Mouse (Mus musculus) megakaryocyte progenitor cell, adult 5-6 weeks (primary cell): ENCODE results near the gene Large2. TPM values are rescaled to one million over a fixed set of nuclear protein-coding genes. Genes with fewer than 3 reads are reported as not detected.
"Not testable (repeated sequence)": the region's sequence is repeated elsewhere in the genome, so short reads cannot be mapped to it uniquely, and the experiment has no call there.

Experiments
- ATAC-seq: replicated peaks from 2 replicates; pipeline ENCODE4 v1.8.0; 2016; ENCODE audit warnings: mild to moderate bottlenecking, moderate TSS enrichment, inconsistent platforms; ENCODE audit not compliant: poor library complexity
- total RNA-seq, 2 experiments: library from RNA; stranded (forward) in 1 of 2; stranded (reverse) in 1 of 2; fragments of 157-497, 149-512 nt in 1 of 2; fragments of 200-1000 nt in 1 of 2; gene quantifications; 2 replicates each; pipeline versions ENCODE4 v1.2.3 to v1.2.4; 2015 to 2017

Large2 gene
- total RNA-seq (2015): 0.32 and 0.69 TPM in 2 replicates
- 0.47 TPM in 1 of 2 replicates, not detected in the other for total RNA-seq (2017)

DNA sequence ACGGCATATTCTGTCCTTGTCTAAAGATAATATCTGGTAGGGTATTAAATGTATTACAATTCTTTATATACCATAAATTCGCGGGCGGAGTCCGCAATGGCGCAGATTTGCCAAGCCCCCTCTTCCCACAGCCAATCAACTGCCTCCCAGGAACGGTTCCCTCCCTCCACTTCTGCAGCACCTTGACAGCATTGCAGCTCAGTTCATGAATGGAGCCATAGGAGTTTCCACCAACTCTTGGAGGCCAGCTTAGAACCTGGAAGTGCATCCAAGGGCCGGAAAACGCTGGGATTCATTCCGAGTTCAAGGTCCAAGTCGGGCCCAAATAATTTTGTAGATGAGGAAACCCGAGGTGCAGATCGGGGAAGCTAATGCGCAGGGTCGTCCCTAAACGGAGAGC, at the start of gene Large2, which contains the start of gene Pex16:
TSS of gene Large2 (minus strand) at position 356 of the 400 bp plus-strand sequence.
TSS of gene Pex16 (plus strand) at position 163 of the 400 bp plus-strand sequence.
- peak; percentile 47 for ATAC-seq

DNA sequence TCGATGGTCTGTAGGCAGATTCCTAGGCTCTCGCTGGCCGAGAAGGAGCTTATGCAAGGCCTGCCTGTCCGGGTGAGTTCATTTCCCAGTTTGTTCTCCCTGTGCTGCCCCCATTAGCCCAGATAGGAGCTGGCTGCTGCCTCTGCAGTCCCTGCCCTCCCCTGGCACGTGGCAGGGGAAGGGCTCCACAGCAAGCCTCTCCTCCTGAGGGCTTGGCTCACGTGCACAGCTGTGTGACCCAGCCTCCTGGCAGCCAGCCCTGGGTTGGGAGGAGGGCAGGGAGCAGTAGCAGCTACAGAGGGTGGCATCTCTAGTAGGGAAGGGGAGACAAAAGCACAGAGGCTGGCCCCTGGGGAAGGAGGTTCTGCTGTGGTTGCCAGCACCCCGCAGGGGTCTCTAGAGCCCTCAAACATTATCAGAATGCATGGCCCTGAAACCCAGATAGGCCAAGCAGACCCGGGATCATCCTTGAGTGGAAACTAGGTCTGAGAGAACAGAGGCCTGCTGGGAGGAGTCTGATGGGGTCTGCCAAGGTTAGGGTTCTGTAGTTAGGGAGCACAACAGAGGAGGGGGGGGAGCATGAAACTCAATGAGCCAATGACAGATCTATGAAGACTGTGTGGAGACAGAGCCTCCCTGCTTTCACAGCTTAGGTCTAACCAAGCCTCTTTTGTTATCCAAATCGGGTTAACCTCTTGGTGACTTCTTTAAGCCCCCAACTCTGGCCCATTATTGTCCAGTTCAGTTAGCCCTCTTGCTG, 49.2 kb upstream of the Large2 start:
- ATAC-seq: peak; percentile 89

DNA sequence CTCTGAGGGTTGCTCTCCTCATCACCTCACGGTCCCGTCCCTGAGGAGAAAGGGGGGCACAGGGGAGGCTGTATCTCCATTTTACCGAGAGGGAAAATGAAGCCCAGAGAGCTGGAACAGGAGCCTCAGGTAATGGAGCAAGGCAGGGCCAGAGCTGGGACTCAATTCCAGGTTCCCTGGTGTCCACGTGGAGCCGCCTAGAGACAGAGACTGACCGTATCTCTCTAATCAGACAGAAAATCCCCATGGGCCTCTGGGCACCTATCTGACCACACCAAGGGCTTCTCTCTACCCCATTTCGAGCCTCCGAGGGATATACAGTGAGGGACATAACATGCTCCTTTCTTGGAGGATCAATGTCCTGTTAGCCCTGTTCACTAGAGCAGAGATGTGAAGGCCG, 48.5 kb upstream of the Large2 start:
- ATAC-seq: no peak

DNA sequence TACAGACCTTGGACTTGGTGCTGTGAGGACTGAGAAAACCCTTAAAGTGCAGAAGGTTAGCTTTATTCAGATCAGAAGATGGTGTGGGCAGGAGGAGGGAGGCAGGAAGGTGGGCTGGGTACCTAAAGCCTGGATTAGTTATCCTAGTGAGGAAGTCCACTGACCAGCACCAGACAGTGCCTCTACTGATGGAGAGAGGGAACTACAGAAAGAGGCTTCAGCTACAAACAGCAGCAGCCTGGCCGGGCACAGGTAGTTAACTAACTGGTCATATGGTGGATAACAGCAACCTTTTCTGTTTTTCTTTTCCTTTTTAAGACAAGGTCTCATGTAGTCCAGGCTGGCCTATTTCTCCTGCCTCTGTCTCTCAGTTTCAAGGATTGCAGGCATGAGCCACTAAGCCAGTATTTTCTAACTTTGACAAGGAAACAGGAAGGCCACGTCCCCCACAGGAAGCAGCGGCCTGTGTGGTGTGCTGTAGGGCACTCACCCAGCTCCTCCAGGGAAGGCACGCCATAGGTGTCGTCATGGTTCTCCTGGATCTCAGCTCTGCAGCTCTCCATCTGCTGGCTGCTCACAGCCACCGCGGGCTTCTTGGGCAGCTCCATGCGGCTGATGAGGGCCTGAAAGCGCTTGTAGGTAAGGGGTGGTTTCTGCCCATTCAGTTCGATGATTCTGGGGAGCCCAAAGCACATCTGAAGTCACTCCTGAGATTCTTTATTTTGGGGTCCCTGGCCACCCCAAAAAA, 47.9 kb upstream of the Large2 start:
- peak; percentile 82 for ATAC-seq

DNA sequence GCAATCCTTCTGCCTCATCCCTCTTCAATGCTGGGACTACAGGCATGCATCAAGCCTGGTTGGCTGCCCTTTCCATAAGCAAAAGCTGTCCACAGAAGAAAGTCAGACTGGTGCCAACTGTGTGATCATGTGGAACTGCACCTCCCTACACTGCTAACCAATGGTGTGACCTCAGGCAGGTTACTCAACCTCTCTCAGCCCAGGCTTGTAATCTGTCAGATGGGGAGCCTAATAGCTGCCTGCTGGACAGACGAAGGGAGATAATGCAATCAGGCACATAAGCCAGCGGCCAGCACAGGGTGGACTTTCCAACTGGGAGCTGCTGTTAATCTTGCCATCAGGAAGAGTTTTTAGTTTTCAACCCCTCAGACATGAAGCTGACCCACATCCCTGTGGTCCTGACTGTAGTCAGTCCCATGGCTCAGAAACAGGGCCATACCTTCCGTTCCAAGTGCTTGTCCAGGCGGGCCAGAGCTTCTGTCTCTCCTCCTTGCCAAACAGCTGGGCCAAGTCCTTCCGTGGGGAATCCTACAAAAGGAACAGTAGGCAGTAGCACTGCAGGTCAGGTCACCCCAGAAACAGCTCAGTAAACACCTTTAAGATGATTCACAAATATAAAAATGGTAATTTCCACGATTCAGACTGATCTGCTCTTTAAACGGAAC, 47.2 kb upstream of the Large2 start:
- ATAC-seq: no peak

DNA sequence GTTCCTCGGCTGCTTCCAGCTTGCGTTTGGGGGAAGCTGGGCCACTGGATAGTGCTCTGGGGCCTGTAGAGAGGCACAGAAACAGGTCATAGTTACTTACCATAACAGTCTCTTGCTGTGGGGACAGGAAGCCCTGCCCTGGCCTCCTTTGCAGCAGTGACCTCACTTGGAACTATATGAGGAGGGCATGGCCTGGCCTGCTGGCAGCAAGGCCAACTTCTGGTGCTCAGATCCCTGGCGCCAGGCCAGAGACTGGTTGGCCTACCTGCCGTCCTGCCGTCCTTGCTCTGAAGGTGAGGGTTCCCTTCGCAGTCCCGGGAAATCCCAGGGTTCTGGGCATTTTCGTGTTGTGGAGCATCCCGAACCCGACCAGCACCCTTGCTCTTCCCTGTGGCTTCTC, 37.0 kb upstream of the Large2 start:
- no peak for ATAC-seq

DNA sequence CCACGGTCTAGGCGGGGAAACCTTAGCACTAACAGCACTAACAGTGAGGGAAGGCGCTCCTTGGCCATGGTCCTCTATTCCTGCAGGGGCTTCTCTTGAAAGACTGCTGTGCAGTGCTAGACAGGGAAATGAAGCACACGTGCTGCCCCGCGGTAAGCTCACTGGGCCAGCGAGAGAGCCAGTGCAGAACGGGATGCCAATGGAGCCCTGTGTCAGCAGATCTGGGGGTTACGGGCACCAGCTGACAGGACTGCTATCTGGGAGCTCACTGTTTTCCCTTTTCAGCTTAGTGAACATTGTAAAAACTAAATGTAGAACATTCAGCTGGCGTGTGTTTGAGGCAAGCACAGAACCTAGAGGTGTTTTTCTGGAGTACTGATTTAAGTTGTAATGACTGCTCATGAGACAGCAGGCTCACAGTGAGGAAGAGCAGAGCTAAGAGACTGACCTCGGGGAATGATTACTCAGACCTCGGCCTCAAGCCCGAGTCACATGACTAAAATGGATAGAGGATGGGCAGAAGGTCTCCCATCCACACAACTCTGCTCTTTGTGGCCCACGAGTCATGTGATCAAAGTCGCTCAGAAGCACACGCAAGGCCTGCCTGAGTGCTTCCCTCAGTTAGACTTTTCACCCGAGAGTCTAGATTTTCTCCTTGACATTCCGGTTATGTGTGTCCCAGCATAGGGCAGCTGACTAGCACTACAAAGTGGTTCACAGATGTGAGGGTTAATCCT, 33.8 kb upstream of the Large2 start:
- ATAC-seq: no peak

DNA sequence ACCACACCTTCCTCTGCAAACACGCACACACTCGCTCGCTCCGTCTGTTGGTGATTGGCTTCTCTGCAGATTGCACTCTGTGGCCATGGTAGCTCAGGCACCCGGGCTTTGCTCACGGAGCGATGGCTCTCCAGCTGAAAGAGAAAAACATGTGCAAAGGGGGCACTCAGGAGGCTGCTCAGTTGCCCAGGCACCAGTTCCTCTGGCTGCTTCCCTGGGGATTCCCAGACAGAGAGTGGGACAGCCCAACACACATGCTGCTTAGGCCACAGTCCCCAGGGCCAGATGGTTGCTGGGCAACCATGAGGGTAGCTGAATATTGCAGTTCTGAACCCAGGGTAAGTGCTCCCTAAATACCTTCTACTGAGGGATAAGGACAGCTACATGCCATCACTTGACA, 31.0 kb upstream of the Large2 start:
- no peak for ATAC-seq

DNA sequence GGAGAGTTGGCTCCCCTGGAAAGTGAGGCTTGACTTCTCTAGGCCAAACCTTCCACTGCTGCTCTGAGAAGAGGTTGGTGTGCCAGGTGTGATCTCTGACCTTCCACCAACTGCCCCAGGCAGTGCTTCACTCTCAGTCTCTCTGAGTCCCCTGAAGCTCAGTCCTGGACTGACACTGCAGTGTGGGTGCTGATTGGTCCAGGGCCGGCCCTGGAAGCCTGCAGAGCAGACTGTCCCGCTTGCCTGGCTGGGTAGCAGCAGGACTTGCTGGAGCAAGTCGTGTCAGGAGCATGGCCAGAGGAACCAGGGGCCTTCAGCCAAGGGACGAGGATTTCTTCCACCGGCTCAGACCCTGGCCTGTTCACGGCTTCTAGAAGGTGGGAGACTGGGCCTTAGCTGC, 30.1 kb upstream of the Large2 start:
- no peak for ATAC-seq

DNA sequence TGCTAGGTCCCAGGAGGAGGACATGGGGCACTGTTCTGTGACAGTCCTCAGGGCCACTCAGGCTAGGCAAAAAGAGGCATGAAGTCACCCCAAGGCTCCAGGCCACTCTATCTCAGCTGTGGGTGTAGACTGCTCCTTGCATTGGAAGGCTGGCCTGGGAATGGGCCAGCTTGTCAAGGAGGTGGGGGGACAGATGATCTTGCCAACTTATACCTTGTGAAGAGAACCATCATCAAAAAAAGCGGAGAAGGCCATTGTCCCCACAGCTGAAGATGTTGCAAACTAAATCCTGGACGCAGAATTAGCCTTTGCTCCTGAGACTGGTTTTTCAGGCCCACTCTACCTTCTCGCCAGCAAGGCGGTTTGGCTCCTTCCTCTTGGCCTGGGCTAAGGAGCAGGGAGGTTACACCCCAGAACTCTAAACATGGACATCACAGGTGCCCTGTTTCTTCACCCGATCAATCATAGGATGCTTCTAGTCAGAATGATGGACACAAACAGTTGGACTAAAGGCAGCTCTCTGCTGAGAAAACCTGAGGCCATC, 29.2 kb upstream of the Large2 start:
- no peak for ATAC-seq

DNA sequence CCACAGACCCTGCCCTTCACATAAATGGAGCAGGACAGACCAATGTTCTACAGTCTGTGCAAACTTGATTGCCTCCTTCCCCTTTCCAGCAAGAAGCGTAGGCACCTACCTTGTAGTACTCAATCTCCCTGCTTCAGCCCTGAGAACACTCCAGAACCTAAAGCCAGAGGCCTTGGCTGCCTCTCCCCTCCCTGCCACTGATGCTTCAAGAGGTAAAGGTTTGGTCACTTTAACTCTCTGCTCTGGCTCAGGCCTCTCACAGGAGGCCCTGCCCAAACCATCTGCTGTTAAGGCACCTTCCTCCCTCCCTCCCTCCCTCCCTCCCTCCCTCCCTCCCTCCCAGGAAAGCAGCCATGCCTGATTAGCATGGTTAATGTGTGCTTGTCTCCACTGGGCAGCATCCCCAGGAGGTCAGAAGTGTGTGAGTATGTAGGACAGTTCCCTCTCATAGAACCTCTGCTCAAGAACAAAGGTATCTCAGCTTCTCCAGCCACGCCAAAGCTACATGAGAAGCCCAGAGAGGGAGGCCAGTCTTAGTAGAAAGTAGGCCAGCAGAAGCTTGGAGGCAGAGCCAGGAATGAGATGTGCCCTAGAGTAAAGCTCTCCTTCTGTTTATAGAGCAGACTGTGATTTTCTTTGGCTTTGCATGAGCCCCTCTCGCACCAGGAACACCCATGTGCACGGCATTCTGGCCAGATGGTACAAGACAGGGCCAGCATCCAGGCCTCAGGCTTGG, 28.1 kb upstream of the Large2 start:
- no peak for ATAC-seq

DNA sequence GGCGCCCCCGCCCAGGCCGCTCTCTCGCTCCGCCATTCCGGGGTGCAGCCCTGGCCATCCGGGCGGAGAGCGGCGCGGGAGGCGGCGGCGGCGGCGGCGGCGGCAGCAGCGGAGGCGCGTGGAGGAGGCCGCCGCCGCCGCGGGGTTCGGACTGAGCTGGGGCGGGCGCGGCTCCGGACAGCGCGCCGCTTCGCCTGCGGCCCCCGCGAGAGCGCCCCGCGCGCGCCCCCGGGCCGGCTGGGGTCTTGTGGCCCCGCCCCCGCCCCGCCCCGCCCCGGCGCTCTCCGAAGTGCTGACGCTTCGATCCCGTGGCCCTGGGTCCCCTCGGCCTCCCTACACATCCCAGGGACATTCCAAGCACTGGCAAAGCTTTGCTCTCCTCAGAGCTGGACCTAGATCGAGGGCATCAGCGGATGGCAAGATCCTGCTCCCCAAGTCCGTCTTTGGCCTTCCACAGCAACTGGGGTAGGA, 26.5 kb upstream of the Large2 start, which contains the start of gene Mapk8ip1:
TSS of gene Mapk8ip1 (minus strand) at position 173 of the 471 bp plus-strand sequence.
- peak; percentile 30; the same call in 1 of the 2 replicates for ATAC-seq

DNA sequence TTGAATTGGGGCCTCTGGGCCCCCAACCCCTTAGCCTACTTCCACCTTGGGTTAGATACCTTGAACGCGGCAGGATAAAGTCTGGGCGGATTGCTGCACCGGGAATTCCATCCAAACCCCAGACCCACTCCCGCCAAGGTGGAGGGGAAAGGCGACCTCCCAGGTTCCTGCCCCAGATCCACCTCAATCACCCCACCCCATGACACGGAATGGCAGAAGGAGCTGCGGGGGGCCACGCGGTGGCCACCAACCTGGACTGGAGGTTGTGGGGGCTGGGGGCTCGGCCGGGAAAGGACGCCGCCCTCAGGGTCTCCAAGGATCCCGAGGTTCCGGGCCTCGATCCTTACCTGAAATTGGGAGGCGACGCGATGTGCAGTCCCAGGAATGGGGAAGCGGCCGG, 26.0 kb upstream of the Large2 start:
- ATAC-seq: no peak

DNA sequence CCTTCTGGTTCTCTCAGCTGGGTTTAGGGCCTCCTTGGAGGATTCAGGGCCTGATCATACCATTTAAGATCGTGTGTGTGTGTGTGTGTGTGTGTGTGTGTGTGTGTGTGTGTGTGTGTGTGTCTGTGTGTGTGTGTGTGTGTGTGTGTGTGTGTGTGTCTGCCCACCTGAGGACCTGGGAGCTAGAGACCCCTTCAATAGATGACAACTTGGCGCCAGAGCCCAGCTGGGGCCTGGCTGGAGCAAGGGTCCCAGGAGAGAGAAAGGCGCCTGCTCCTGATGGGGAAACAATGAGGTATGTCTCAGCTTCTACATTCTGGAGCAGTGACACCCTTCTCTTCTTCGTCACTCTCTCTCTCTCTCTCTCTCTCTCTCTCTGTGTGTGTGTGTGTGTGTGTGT, 25.2 kb upstream of the Large2 start:
- ATAC-seq: not testable (repeated sequence)

DNA sequence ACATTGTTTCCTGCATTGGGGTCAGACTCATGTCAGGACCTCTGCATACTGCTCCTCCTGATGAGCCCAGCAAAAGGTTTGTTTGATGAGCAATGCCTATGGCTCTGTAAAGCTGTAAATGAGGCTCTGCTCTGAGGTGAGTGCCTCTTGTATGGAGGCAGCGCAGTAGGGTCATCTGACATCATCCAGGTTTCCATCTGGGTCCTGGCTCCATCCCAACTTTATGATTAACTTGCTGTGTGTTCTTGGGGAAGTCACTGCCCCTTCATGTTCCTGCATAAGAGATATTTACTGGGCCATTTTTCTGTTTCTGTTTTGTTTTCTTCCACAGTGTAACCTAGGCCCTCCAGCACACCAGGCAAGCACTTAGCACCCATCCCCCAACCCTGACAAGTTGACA, 22.8 kb upstream of the Large2 start:
- ATAC-seq: no peak

DNA sequence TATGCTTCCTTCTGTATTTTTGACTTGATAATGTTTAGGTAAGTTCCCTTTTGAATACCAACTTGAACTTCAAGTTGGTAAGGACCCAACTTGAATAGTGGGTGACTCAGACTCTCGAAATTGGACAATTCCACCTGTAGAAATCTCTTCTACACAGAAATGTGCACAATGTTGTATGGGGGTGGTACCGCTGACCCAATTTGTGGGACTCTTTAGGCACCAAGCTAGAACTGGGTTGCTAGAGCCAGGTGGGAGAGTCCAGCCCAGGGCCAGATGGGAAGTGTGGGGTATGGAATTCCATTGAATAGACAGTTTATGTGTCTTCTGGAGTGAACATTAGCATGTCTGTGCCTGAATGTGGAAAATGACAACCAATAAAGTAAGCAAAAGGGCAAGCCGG, 20.9 kb upstream of the Large2 start:
- ATAC-seq: no peak

DNA sequence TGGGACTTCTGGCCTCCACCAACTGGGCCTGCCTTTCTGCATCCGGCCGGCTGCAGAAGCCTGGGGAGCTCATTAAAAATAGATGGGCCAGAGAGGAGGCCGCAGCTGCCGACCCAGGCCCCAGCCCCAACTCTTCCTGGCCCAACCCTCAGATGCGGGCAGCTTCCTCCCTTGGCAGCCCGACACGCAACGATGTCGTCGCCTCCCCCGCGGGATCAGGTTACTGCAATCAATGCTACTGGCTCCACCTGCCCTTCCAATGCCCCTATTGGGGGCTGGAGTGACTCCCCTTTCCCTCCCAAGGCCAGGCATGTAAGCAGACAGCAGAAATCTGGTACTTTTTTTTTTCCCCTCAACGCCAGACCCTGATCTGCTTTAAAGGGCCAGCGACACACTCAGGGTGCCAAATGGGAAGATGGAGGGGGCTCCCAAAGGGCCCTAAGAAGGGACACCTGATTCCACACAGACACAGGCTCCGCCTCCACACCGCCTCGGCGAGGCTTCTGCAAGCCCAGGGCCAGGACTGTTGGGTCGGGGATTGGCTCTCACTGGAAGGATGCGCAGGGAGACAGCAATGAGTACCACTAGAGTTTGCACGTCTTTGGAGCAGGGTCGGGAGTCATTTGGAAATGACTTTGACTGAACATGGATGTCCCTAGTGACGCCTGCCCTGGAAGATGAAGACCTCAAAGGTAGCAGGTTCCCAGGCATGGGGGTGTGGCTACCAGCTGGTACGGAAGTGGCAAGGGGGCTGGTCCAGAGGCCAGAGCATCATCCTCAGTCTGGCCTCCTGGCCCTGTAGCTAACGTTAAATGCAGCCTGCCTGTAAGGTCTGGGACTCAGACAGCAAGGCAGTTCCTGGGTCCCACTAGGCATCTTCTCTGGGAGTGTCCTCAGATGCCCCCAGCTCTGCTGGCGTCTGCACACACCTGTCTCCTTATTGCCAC, 17.9 kb upstream of the Large2 start:
- no peak for ATAC-seq

DNA sequence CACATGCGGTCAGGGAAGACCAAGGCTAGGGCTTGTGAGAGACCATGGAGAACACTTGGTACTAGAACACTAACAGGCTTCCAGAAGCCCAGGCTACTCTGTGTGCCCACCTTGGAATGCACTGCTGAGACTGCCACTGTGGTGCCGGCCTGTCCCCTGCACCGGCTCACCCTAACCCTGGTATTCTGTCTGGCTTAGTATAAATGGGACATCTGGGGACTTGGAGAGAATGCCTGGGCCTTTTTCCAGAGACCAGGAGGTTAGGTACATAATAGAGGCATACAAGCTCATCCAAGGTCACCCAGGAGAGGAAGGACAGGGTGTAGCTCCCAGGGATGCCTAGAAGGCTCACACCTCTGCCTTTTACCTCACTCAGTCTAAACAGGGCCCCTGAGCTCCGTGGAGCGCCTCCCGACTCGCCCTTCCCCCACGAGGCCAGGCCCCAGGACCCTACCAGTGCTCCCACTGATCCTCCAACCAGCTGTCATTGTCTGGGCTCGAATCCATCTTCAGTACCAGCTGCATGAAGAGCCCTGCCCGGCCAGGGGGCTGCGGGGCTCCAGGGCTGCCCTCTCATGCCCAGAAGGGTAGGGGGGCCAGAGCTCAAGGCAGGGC, 17.1 kb upstream of the Large2 start:
- no peak for ATAC-seq
